Mouse (Mus musculus) c-Kit-positive CD71-positive TER-119-positive erythroid progenitor cells, embryonic 14.5 days (primary cell): ENCODE measurements around the gene Ccdc6.

Experiments used
- DNase-seq: peaks from one replicate; pipeline ENCODE4 v3.0.0-alpha.2; 2013; ENCODE audit warnings: low spot score

The Ccdc6 gene

DNA sequence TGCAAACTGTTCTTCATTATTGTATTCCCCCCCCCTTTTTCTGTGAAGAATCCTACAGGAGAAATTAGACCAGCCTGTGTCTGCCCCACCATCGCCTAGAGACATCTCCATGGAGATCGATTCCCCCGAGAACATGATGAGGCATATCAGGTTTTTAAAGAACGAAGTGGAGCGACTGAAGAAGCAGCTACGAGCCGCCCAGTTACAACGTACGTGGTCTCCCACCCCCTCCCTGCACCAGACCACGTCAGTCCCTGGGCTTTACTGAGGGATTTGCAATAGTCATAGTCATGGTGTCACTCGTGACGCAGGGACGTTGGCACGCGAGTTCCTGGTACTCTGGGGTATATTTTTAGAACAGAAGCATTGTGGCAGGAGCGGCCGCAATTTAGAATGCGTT is 72.1 kb downstream of the Ccdc6 start:
- no peak for DNase-seq

- peak; percentile 65 for DNase-seq
Observed at GRCm38 (mm10) chr10:70173314-70173713, 76.4 kb downstream of the Ccdc6 start.

DNA sequence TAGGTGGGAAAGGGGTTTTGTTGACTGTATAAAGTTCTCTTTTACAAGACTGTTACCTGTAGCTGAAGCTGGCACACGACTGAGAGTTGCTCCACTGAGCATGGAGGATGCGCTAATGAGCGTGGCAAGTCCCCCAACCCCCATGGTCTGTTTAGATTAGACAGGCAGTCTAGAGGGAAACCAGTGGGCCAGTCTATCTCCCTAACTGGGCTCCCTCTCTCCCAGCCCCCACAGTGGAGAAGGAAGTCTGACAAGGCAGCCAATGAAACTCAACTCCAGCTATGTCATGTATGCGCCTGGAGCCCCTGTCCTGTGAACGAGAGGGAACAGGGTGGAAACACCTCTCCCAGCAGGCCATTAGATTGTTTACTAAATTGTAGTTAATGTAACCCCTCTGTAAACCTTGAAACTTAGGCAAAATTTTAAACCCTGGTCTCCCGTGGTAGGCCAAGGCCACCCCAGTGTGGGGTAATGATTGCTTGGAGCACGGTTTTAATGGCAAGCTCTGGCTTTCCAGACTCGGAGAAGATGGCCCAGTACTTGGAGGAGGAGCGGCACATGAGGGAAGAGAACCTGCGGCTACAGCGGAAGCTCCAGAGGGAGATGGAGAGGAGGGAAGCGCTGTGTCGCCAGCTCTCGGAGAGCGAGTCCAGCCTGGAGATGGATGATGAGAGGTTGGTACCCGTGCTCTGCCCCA is 77.7 kb downstream of the Ccdc6 start:
- no peak for DNase-seq

DNA sequence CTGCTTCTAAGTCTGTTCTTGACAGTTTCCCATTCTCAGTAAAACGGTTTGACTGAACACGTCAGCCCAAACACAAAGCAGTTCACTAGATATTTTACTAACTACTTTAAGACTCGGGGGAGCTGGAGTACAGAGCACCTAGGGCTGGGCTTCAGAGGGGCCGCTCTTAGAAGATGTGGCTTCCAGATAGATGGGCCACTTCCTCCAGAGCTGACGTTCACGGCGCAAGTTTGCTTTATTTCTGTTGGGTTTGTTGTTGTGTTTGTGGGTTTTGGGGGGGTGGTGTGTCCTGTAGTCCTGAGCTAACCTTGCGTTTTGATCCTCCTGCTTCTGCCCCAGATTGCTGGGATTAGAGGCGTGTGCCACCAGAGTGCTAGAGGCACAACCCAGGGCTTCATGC is 83.8 kb downstream of the Ccdc6 start:
- DNase-seq = no peak

GRCm38 (mm10) chr10:70181279-70181972 is 84.5 kb downstream of the Ccdc6 start:
- DNase-seq = no peak

GRCm38 (mm10) chr10:70183210-70184080 is 86.5 kb downstream of the Ccdc6 start:
- DNase-seq = no peak

- no peak for DNase-seq
Observed at GRCm38 (mm10) chr10:70186136-70186535, 89.2 kb downstream of the Ccdc6 start.

GRCm38 (mm10) chr10:70186586-70186985 is 89.7 kb downstream of the Ccdc6 start:
- no peak for DNase-seq

DNA sequence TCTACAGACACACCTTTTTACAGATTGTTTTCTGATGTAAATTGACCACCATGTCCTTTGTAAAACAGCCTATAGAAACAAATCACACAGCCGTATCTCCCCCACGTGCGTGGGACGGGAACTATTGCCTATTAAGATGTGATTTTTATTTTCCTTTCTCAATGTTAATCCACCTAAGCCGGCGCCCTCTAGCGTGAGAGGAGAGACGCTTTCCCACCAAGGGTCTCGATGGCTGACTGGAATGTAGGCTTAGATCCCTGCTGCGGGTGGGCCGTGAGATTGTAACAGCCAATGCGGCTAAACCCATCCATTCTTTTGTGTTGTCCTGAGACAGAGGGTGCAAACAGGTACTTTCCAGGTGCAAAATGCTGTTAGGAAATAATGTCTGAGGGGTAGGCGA is 92.9 kb downstream of the Ccdc6 start:
- DNase-seq = no peak

DNA sequence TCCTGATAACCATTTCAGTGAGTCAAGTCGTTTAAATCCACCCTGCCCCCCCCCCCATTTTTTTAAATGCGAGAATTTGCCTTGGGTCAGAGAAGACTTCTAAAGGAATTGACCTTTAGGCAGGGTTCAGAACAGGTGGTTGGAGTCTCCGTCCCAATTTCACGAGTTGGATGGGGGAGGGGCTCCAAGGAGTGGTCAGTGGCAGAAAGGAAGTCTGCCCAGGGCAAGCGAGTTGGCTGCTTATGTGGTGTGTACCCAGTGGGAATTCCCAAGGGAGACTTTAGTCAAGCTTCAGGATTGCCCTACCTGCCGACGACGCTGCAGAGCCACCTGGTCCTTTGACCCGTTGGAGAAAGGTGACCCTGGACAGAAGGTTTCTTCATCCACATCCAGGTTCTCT is 97.4 kb downstream of the Ccdc6 start:
- DNase-seq = no peak

GRCm38 (mm10) chr10:70195279-70195678 is 98.4 kb downstream of the Ccdc6 start:
- no peak for DNase-seq

GRCm38 (mm10) chr10:70195786-70196185 is 98.9 kb downstream of the Ccdc6 start:
- no peak for DNase-seq

- no peak for DNase-seq
Observed at GRCm38 (mm10) chr10:70196666-70197065, 99.7 kb downstream of the Ccdc6 start.

- DNase-seq = no peak
Observed at GRCm38 (mm10) chr10:70197601-70198000, 100.7 kb downstream of the Ccdc6 start.

DNA sequence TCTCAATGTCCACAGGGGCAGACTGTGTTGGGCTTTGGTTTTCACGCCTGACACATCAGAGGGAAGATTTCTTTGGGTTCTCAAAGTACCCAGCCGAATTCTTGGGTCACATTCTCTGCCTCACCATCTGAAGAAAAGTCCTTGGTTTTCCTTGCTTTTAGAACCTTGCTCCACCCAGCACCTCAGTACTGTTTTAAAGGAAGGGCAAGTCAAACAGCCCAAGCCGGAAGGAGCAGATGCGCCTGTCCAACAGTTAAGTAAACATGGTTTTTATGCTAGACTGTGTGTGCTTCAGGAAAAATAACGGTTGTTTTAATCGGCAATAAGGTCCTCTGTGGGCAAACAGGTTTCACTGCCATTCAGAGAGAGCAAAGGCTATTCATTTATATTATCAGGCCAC is 101.1 kb downstream of the Ccdc6 start:
- DNase-seq = no peak

DNA sequence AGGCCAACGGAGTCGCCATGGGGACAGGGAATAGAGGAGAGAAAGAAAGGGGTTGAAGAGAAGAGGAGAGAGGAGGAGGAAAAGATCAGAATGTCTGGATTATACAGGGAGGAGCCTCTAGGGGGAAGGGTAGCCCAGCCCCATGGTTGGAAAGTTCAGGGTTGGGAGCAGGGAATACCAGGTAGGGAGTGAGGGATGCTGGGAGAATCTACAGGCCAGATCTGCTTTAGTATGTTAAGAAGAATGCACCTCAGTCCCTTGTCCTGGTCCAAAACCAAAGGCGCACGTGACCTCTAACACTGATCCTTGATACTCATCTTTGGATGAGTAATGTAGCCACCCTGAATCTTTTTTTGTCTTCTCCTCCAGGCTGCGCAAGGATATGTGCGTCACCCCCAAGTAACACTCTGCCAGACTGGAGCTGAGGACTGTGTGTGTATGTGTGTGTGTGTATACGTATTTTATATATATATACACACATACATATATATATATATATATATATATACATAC is 102.1 kb downstream of the Ccdc6 start:
- DNase-seq = no peak

DNA sequence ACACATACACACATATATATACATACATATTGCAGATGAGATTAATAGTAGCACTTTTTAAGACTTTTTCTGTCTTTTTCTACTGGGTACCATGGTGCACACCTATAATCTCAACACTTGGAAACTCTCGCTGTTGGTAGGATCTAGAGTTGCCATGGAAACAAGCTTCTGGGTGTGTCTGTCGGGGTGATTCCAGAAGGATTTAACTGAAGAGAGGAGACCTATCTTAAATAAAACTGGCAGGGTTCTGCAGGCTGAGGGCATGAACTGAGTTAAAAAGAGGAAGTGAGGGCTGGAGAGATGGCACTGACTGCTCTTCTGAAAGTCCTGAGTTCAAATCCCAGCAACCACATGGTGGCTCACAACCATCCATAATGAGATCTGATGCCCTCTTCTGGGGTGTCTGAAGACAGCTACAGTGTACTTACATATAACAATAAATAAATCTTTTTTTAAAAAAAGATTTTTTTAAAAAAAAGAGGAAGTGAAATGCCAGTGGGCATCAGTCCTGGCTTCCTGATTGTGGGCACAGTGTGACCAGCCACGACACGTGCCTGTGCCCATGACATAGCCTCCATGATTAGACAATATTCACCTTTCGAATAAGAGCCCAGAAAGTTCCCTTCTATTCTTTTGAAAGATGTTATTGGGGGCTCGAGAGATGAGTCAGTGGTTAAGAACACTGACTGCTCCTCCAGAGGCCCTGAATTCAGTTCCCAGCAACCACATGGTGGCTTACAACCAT is 102.7 kb downstream of the Ccdc6 start:
- DNase-seq = no peak

GRCm38 (mm10) chr10:70200889-70201500 is 104.1 kb downstream of the Ccdc6 start:
- DNase-seq = no peak

- no peak for DNase-seq
Observed at GRCm38 (mm10) chr10:70204505-70205399, 107.8 kb downstream of the Ccdc6 start, which contains the start of gene Mrln. TSS of gene Mrln (plus strand) at chr10:70204664.

- DNase-seq = no peak
Observed at GRCm38 (mm10) chr10:70211281-70211680, 114.4 kb downstream of the Ccdc6 start.
